Mouse (Mus musculus): Measurements from ENCODE around the gene Megf6. TPM values are rescaled to one million over a fixed set of nuclear protein-coding genes. Genes with fewer than 3 reads are reported as not detected.
A peak's percentile ranks its signal among the peaks of the same experiment; 100 is the strongest.

Megf6 gene
- polyA plus RNA-seq, 1 experiment from 2014 or later = 9.6 TPM

DNA sequence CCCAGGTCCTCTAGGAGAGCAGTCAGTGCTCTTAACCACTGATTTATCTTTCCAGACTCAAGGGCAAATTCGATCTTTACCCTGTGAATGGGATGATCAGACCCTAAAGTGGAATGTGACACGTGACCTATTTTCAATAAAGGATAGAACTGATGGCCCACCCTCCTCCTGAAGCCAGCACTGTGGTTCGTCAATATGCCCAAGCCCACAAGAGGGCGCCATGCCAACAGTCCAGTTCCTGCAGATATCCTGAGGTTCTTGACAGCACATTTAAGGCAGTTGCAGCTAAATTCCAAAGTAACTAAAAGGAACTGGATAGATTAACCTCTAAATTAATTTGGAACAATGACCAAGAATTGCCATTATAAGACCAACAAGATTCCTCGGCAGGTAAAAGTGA lies 3.5 kb upstream of the Megf6 start:
- Histone ChIP-seq H3K4me1 (replicated peaks) (peaks cover 24% of the 10 kb centered on the region), H3K4me3 (no peak overlapping the region), H3K4me2 (no peak overlapping the region), H3K27ac (no peak overlapping the region), H3K36me3 (no peaks in the 10 kb centered on the region), H3K27me3 (peaks cover 38% of the 10 kb centered on the region), H3K9me3 (no peaks in the 10 kb centered on the region), H3K9ac (no peak overlapping the region)
- 24% methylated on average over 5 of the region's 5 CpGs for WGBS
- no peak for ATAC-seq (ENCODE audit: low FRiP score)

DNA sequence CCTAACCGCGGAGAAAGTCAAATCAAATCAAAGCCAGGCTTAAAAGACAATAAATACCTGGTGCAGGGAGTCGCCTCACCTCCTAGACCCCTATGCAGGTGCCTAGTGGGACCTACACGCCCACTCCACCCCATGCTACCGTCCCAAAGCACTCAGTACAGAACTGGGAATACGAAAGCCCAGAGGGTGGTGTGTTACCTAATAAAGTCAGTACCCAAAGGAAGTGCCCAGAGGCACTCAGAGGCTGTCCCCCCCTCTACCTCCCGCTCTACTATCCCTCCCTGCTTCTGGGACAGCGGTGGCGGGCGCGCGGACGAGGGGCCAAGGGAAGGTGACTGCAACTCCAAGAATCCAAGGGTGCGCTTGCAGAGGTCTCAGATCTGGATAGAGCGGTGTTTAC lies 509 bp upstream of the Megf6 start:
- H3K36me3 ChIP-seq = no peaks in the 10 kb centered on the region
- peak; percentile 29; the same call in 1 of the 2 replicates for ATAC-seq (ENCODE audit: low FRiP score)
- H3K4me2 ChIP-seq = peak overlapping the region; percentile 97
- H3K27ac ChIP-seq = no peak overlapping the region
- peaks cover 54% of the 10 kb centered on the region for H3K27me3 ChIP-seq
- H3K9me3 ChIP-seq = no peaks in the 10 kb centered on the region
- peaks cover 34% of the 10 kb centered on the region for H3K4me1 ChIP-seq (replicated peaks)
- peak overlapping the region; percentile 56 for H3K4me3 ChIP-seq
- H3K9ac ChIP-seq = 0 out of 2 replicates have a peak overlapping the region, but pooled peaks have one; percentile 72
- under 1% methylated on average over 15 of the region's 15 CpGs for WGBS

DNA sequence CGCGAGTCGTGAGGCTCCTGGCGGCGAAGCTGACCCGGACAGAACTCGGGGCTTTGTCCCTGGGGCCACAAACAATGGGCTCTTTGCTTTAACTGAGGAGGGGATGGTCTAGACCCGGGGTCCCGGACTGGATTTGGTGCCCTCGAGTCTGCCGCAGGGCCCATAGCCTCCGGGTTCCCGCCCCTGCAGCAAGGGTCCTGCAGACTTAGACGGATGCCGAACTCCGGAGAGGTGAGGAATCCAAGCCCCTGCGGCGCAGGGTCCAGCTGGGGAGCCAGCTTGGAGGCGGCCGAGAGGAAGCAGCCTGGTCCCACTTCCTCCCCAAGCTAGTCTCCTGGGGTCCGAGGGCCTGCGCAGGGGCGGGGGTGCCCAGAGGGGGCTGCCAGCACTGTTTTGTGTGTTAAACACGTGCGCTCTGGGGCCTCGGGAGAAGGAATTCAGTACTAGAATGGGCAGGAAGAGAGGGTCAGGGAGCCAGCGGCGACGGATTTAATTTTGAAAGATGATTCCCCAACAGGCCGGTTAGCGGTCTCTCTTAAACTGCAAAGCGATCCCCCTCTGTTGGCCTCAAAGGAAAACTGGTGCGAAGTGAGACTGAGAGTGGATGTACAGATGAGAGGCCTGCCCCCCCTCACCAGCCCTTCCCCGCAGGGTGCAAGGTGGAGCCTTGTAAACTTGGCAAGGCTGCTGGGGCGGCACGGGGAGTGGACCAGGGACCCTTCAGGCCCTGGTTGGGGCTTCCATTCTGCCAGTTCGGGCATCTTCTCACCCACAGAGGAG lies 811 bp downstream of the Megf6 start:
- peak overlapping the region; percentile 72 for H3K9ac ChIP-seq
- peak overlapping the region; percentile 56 for H3K4me3 ChIP-seq
- no peaks in the 10 kb centered on the region for H3K36me3 ChIP-seq
- no peaks in the 10 kb centered on the region for H3K9me3 ChIP-seq
- peaks cover 34% of the 10 kb centered on the region for H3K4me1 ChIP-seq (replicated peaks)
- peak overlapping the region; percentile 8; the same call in 1 of the 2 replicates for H3K27ac ChIP-seq
- H3K27me3 ChIP-seq = peaks cover 54% of the 10 kb centered on the region
- peak overlapping the region; percentile 97 for H3K4me2 ChIP-seq
- ATAC-seq (ENCODE audit: low FRiP score) = peak; percentile 18
- 1% methylated on average over 37 of the region's 37 CpGs for WGBS

DNA sequence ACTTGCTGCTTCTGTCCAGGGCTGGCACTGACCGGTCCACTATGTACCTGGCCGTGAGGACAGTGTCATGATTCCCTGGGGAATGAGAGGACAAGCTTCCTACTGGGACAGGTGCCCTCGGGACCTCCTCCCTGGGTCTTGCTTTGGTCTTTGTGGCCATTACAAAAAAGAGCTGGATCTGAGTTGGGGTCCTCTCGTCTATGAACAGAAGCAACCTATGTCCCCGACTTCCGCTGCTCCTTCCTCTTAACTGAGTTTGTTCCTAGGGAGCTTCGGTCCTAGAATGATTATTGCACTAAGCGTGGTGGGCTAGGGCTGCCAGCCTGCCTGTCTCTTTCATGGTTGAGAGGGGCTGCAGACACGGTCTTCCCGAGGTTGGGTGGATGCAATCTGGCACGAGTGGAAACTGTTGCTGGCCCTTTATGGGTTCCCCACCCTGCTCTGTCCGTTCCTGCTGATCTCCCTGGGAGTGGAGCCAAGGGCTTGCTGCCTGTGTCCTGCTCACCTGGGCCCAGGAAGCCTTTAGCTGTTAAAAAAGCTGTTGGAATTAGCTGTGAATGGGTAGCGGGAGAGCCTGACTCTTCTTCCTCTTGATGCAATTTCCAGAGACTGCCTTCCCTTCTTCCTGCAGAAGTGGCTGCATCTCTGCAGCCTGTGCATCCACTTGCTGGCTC lies 1.5 kb downstream of the Megf6 start:
- Histone ChIP-seq H3K4me2 (peak overlapping the region; percentile 97), H3K4me1 (replicated peaks) (peaks cover 34% of the 10 kb centered on the region), H3K9ac (peak overlapping the region; percentile 72), H3K36me3 (no peaks in the 10 kb centered on the region), H3K4me3 (peak overlapping the region; percentile 56), H3K9me3 (no peaks in the 10 kb centered on the region), H3K27ac (no peak overlapping the region), H3K27me3 (peaks cover 54% of the 10 kb centered on the region)
- 41% methylated on average over 13 of the region's 13 CpGs for WGBS
- ATAC-seq (ENCODE audit: low FRiP score) = no peak

DNA sequence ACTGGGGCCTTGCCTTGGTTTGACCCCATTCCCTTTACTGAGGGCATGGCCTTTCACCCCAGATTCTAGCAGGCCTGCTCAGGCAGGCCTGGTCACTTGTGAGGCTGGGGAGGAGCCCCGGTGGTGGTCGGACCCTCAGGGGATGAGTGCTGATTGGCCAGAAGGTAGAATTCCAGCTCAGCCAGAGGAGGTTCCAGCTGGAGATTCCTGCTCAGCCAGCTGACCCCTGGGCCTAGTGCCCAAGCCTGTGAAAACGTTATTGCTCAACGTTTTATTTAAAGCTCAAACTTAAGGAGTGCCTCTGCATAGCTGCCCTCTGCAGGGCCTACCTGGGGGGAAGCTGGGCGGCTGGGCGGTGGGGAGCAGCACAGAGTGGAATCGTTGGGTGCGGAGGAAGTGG lies 6.7 kb downstream of the Megf6 start:
- H3K27me3 ChIP-seq = peaks cover 14% of the 10 kb centered on the region
- no peaks in the 10 kb centered on the region for H3K9me3 ChIP-seq
- H3K9ac ChIP-seq = no peak overlapping the region
- H3K4me2 ChIP-seq = no peak overlapping the region
- no peak overlapping the region for H3K27ac ChIP-seq
- no peak overlapping the region for H3K4me3 ChIP-seq
- no peak for ATAC-seq (ENCODE audit: low FRiP score)
- WGBS = 67% methylated on average over 8 of the region's 8 CpGs
- no peaks in the 10 kb centered on the region for H3K36me3 ChIP-seq
- H3K4me1 ChIP-seq (replicated peaks) = peaks cover 8% of the 10 kb centered on the region

DNA sequence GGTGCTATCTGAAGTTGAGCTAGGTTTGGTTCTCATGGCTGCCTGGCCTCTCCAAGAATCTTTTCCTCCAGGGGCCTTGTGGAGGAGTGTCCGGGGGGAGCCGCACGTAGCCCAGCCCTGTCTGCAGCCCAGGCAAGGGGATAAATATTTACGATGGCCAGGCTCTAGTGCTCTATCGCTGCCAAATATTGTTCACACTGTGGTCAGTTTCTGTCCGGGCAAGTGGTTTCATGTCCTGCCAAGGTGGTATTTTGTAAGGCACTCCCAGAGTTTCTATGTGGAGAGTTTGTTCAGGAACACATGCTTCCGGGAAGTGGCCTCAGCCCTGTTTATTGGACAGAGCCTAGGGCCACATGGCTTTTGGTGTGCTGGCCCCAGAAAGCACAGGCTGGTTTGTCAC lies 10.5 kb downstream of the Megf6 start:
- no peaks in the 10 kb centered on the region for H3K9me3 ChIP-seq
- H3K27me3 ChIP-seq = no peaks in the 10 kb centered on the region
- H3K4me2 ChIP-seq = no peak overlapping the region
- H3K4me1 ChIP-seq (replicated peaks) = no peaks in the 10 kb centered on the region
- H3K27ac ChIP-seq = no peak overlapping the region
- 91% methylated on average over 7 of the region's 7 CpGs for WGBS
- H3K4me3 ChIP-seq = no peak overlapping the region
- no peak overlapping the region for H3K9ac ChIP-seq
- no peak for ATAC-seq (ENCODE audit: low FRiP score)
- H3K36me3 ChIP-seq = no peaks in the 10 kb centered on the region

DNA sequence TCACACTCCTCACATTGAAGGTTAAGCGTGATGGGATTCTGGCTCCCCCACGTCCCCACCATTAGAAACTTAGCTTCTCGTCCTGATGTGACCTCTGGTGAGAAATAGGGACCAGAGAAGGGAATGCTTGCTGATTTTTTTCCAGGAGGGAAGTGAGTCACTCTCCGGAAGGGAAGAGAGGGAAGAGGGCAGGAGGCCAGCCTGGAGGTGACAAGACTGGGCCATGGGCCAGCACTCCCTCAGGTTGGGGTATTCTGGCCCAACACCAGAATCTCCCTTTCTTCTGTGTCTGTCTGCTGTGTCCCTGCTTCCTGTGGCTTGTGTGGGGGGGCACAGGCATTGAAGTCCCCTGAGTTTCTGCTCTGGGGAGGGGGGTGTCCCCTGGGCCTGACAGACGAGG lies 13.0 kb downstream of the Megf6 start:
- Histone ChIP-seq H3K27me3 (no peaks in the 10 kb centered on the region), H3K9me3 (no peaks in the 10 kb centered on the region), H3K27ac (no peak overlapping the region), H3K4me1 (replicated peaks) (peaks cover 3% of the 10 kb centered on the region; the same call in 1 of the 2 replicates), H3K4me3 (no peak overlapping the region), H3K4me2 (no peak overlapping the region), H3K9ac (no peak overlapping the region), H3K36me3 (no peaks in the 10 kb centered on the region)
- WGBS = 75% methylated on average over 5 of the region's 5 CpGs
- no peak for ATAC-seq (ENCODE audit: low FRiP score)

DNA sequence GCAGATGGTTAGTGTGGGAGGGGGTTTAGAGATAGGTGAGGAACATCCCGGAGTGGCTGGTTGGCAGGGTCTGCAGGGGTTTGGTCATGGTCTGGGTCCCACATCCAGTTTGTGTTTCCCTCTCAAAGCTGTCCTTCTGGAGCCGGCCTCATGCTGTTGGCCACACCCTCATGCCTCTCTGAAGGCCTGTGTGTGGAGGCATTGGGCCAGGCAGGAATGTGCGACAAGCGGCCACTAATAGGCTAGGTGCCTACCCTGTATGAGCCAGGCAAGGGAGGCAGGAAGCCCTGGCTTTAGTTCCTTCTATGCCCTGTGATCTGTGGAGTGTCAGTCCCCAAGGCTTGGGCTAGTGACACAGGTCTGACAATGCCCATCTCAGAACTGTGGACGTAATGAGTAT lies 14.5 kb downstream of the Megf6 start:
- Histone ChIP-seq H3K27me3 (no peaks in the 10 kb centered on the region), H3K4me2 (no peak overlapping the region), H3K9me3 (no peaks in the 10 kb centered on the region), H3K36me3 (no peaks in the 10 kb centered on the region), H3K4me3 (no peak overlapping the region), H3K9ac (no peak overlapping the region; the same call in 1 of the 2 replicates), H3K4me1 (replicated peaks) (peaks cover 3% of the 10 kb centered on the region; the same call in 1 of the 2 replicates), H3K27ac (no peak overlapping the region)
- WGBS = 79% methylated on average over 5 of the region's 5 CpGs
- ATAC-seq (ENCODE audit: low FRiP score) = no peak

DNA sequence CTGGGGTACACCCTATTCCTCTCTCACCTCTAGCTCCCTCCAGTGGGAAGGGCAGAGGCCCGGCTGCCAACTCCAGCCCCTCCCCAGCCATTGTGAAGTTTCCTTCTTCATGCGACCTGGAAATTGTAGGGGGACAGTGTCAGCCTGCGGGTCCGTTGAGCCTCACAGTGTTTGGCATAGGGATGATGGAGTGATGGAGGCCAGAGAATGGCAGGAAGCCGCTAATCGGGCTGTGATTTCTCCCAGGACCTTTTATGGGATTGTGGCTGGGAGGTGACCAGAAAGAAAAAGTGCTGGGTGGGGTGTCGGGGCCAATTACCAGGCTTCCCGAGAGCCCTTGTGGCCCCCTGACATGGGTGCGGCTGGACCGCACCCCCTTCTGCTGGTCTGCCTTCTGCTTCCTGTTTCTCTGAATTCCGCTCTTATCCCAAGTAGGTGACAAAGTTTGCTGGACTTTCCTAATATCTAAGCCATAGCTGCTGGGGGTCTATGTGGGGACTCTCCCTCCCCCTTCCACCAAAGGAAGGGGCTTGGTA lies 15.5 kb downstream of the Megf6 start:
- ATAC-seq (ENCODE audit: low FRiP score) = no peak
- 91% methylated on average over 11 of the region's 11 CpGs for WGBS
- no peak overlapping the region for H3K4me2 ChIP-seq
- no peaks in the 10 kb centered on the region for H3K27me3 ChIP-seq
- H3K36me3 ChIP-seq = no peaks in the 10 kb centered on the region
- H3K27ac ChIP-seq = no peak overlapping the region
- H3K4me1 ChIP-seq (replicated peaks) = peaks cover 3% of the 10 kb centered on the region; the same call in 1 of the 2 replicates
- no peak overlapping the region for H3K4me3 ChIP-seq
- H3K9ac ChIP-seq = no peak overlapping the region
- no peaks in the 10 kb centered on the region for H3K9me3 ChIP-seq

DNA sequence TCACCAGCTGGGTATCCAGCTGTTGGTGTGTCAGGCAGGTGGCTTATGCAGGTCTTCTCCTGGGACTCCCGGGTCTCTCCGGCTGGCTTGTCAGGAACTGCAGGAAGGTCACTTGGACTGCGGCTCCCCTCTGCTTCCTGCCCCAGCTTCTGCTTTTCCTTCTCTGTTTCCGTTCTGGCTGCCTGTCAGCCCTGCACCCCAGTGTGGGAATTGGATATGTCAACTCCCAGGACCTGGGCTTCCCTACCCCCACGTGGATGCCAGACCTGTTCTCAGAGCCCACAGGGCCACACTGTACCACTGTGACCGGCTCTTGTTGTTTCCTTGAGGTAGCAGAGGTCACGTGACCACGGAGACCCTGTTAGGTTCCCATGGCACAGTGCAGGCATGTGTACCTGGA lies 18.4 kb downstream of the Megf6 start:
- Histone ChIP-seq H3K4me3 (no peak overlapping the region), H3K27ac (no peak overlapping the region), H3K36me3 (no peaks in the 10 kb centered on the region), H3K9ac (no peak overlapping the region), H3K27me3 (no peaks in the 10 kb centered on the region), H3K4me1 (replicated peaks) (peaks cover 3% of the 10 kb centered on the region; the same call in 1 of the 2 replicates), H3K4me2 (no peak overlapping the region), H3K9me3 (no peaks in the 10 kb centered on the region)
- no peak for ATAC-seq (ENCODE audit: low FRiP score)
- 81% methylated on average over 8 of the region's 8 CpGs for WGBS

DNA sequence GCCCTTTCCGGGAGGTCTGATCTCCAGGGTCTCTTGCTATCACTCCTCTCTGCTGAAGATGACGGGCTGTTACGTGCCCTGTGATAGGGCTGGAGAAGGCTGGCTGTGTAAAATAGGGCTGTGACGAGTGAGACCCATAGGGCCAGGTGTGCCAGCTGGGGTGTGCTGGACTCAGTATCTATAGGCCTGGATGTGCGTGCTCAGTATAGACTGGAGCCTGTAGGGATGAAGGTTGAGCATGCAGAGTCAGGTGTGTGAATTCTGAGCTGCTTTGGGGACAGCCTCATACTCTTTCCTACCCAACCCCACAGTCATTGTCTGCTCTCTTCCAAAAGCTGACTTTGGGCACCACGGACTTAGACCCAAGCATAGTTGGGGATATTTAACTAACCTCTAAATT lies 27.4 kb downstream of the Megf6 start:
- H3K4me2 ChIP-seq = no peak overlapping the region
- H3K36me3 ChIP-seq = no peaks in the 10 kb centered on the region
- H3K9me3 ChIP-seq = no peaks in the 10 kb centered on the region
- H3K27ac ChIP-seq = peak overlapping the region; percentile 35; the same call in 1 of the 2 replicates
- no peak overlapping the region for H3K4me3 ChIP-seq
- WGBS = 41% methylated on average over 6 of the region's 6 CpGs
- no peak overlapping the region for H3K9ac ChIP-seq
- no peak for ATAC-seq (ENCODE audit: low FRiP score)
- H3K4me1 ChIP-seq (replicated peaks) = peaks cover 30% of the 10 kb centered on the region
- no peaks in the 10 kb centered on the region for H3K27me3 ChIP-seq

DNA sequence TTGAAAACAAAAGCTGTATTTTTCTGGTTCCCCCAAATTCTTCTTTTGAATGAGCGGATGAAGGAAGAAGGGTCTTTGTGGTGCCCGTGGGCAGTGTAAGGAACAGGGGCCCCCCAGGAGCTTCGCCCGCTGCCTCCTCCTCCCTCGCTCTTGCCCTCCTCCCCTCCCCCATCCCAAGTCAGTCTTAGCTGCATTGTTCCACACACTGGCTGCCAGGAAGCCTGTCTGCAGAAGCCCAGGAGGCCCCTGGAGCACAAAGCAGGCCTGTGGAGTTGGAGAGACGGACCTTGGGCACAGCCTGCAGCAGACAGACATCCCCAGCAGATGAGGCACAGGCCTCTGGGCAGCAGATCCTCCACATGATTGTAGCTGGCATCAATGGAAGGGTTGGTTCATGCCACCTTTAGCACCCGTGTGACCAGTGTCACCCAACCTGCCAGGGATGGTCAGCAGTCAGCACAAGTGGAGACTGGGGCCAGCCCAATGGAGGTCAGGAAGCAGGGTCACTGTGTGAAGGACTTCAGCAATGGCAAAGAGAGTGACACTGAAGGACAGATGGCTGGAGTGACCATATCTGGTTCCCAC lies 27.9 kb downstream of the Megf6 start:
- no peak overlapping the region for H3K9ac ChIP-seq
- WGBS = 12% methylated on average over 7 of the region's 7 CpGs
- H3K4me2 ChIP-seq = no peak overlapping the region
- H3K9me3 ChIP-seq = no peaks in the 10 kb centered on the region
- H3K4me3 ChIP-seq = no peak overlapping the region
- H3K4me1 ChIP-seq (replicated peaks) = peaks cover 30% of the 10 kb centered on the region
- H3K27ac ChIP-seq = peak overlapping the region; percentile 77; the same call in 1 of the 2 replicates
- no peaks in the 10 kb centered on the region for H3K27me3 ChIP-seq
- peak; percentile 53; the same call in 1 of the 2 replicates for ATAC-seq (ENCODE audit: low FRiP score)
- no peaks in the 10 kb centered on the region for H3K36me3 ChIP-seq
